Mouse (Mus musculus) midbrain, embryonic 16.5 days (tissue): ENCODE measurements at regions not wholly inside any gene's neighbourhood (a gene's known extent, or its start where the extent isn't known, plus 50 kb on each side); places are given as distances from the start of the nearest gene placed in this dataset.

Experiments used
- ATAC-seq: fragments of 200-750 bp; cut with Nextera tagmentation; 2 replicates; pipeline ENCODE4 v1.8.0; 2017; ENCODE audit warnings: moderate TSS enrichment
- H3K27ac ChIP-seq: fragments of 300-500 bp; sonication (generic); 2 replicates; pipeline ENCODE4 v1.5.1; 2014; ENCODE audit warnings: mild to moderate bottlenecking, low read length, mixed read lengths
- H3K27me3 ChIP-seq: fragments of 300-500 bp; sonication (generic); 2 replicates; pipeline ENCODE4 v1.6.1; 2014; ENCODE audit warnings: low read depth, low read length, mixed read lengths; ENCODE audit not compliant: control insufficient read depth, insufficient read depth
- H3K36me3 ChIP-seq: fragments of 300-500 bp; sonication (generic); 2 replicates; pipeline ENCODE4 v1.6.1; 2014; ENCODE audit warnings: mild to moderate bottlenecking, low read length, moderate library complexity, mixed read lengths; ENCODE audit not compliant: control insufficient read depth, insufficient read depth
- H3K4me1 ChIP-seq: fragments of 300-500 bp; sonication (generic); 2 replicates; pipeline ENCODE4 v1.6.1; 2014; ENCODE audit warnings: mild to moderate bottlenecking, low read length, mixed read lengths; ENCODE audit not compliant: control insufficient read depth, insufficient read depth
- H3K4me2 ChIP-seq: fragments of 300-500 bp; sonication (generic); 2 replicates; pipeline ENCODE4 v1.6.1; 2014; ENCODE audit warnings: mild to moderate bottlenecking, low read length, mixed read lengths
- H3K4me3 ChIP-seq: fragments of 300-500 bp; sonication (generic); 2 replicates; pipeline ENCODE4 v1.5.1; 2014; ENCODE audit warnings: low read depth, mild to moderate bottlenecking, low read length, moderate library complexity, mixed read lengths
- H3K9ac ChIP-seq: fragments of 300-500 bp; sonication (generic); 2 replicates; pipeline ENCODE4 v1.6.1; 2014; ENCODE audit warnings: low read depth, low read length, mixed read lengths
- H3K9me3 ChIP-seq: fragments of 300-500 bp; sonication (generic); replicated peaks from 2 replicates; pipeline ENCODE4 v1.6.1; 2014; ENCODE audit warnings: mild to moderate bottlenecking, low read length, mixed read lengths; ENCODE audit not compliant: control insufficient read depth, poor library complexity, severe bottlenecking
- WGBS: fragments of 180-500 bp; shearing (Covaris S2); extraction: QIAGEN DNeasy Blood & Tissue Kit; methylation state at CpG from one replicate; pipeline ENCODE4 v1.1.7; 2014; 5-methylcytosine and 5-hydroxymethylcytosine counted together

DNA sequence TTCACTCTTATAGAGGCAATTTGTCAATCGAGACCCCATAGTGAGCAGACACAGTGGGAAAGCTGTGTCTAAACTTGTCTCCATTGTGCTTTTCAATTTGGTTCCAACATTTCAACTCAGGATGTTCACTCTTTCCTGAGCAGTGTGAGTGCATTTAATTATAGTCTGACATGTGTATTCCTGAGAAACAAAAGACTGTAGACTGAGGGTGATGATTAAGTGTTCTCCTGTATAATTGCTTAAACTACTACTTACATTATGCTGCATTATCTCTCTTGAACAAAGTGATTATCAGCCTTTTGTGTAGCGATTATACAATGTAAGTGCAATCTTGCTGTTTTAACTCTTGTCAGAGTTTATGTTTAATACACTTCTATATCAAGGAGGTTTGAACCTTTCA, 87.9 kb downstream of the 1700008P02Rik start:
- Histone ChIP-seq H3K4me3 (no peak overlapping the region), H3K36me3 (no peaks in the 10 kb centered on the region), H3K9ac (no peak overlapping the region), H3K9me3 (no peaks in the 10 kb centered on the region), H3K27me3 (no peaks in the 10 kb centered on the region), H3K4me1 (no peaks in the 10 kb centered on the region), H3K27ac (no peak overlapping the region), H3K4me2 (no peak overlapping the region)
- WGBS: 67% methylated on average over 2 of the region's 2 CpGs
- no peak for ATAC-seq

DNA sequence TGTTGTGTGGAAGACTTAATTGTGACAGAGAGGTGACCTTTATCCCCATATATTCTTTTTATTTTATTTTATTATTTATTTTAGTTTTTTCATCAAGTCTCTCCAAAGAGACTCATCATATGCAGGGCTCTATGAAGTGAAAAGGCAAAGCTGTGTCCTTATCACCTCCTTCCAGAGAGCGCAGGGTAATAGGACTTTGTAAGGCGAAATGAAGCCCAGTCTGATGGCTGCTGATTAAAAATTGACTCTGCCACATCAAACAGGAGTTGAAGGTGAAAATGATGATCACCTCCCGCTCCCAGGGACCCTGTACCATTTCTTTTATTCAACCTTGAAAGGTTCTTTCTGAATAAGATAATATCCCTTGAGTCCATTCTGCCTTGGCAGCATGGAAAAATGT, 94.3 kb downstream of the 1700008P02Rik start:
- Histone ChIP-seq H3K4me1 (no peaks in the 10 kb centered on the region), H3K27me3 (no peaks in the 10 kb centered on the region), H3K9me3 (no peaks in the 10 kb centered on the region), H3K36me3 (no peaks in the 10 kb centered on the region), H3K9ac (no peak overlapping the region), H3K4me3 (no peak overlapping the region), H3K27ac (no peak overlapping the region), H3K4me2 (no peak overlapping the region)
- WGBS: 56% methylated on average over 3 of the region's 3 CpGs
- peak; percentile 39; the same call in 1 of the 2 replicates for ATAC-seq

DNA sequence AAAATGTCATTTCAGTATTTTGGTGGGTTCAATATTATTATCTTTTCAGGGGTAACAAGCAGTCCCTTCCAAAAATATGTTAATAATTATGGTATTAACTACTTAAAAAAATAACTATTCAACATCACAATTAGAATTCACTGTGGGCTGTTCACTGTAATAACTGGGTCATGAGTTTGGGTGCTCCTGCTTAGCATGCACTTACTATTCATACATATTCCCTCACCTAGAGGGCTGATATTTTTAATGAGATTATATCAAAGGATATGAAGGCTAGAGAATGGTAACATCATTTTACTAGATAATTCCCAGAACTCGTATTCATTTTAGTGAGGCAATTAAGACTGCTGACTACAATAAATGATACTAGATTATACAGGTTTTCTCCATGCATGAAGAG, 95.1 kb downstream of the 1700008P02Rik start:
- no peaks in the 10 kb centered on the region for H3K4me1 ChIP-seq
- no peaks in the 10 kb centered on the region for H3K9me3 ChIP-seq
- no peak overlapping the region for H3K27ac ChIP-seq
- no peak overlapping the region for H3K9ac ChIP-seq
- no peak overlapping the region for H3K4me2 ChIP-seq
- WGBS: 57% methylated on average over 1 of the region's 1 CpGs
- no peak overlapping the region for H3K4me3 ChIP-seq
- no peaks in the 10 kb centered on the region for H3K36me3 ChIP-seq
- ATAC-seq: peak; percentile 68; the same call in 1 of the 2 replicates
- no peaks in the 10 kb centered on the region for H3K27me3 ChIP-seq

DNA sequence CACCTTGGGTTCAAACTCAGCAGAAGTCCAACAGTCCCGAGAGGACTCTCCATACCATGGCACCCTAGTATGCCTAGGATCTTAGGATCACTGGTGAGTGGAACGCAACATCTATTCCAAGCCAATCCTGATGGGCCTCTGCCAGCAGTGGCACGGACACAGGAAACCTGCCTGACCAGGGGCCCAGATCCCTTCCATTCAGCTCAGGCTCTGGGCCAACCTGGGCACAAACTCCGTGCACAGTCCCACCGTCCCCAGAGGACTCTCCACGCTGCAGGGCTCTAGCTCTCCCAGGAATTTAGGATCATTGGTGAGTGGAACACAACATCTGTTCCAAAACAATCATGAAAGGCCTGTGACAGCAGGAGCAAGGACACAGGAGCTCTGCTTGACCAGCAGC, 108.9 kb downstream of the 1700008P02Rik start:
- no peak overlapping the region for H3K4me2 ChIP-seq
- no peaks in the 10 kb centered on the region for H3K4me1 ChIP-seq
- 94% methylated on average over 6 of the region's 6 CpGs for WGBS
- H3K27ac ChIP-seq: no peak overlapping the region
- H3K9me3 ChIP-seq: no peaks in the 10 kb centered on the region
- H3K4me3 ChIP-seq: no peak overlapping the region
- H3K36me3 ChIP-seq: no peaks in the 10 kb centered on the region
- H3K27me3 ChIP-seq: no peaks in the 10 kb centered on the region
- ATAC-seq: no peak
- no peak overlapping the region for H3K9ac ChIP-seq

DNA sequence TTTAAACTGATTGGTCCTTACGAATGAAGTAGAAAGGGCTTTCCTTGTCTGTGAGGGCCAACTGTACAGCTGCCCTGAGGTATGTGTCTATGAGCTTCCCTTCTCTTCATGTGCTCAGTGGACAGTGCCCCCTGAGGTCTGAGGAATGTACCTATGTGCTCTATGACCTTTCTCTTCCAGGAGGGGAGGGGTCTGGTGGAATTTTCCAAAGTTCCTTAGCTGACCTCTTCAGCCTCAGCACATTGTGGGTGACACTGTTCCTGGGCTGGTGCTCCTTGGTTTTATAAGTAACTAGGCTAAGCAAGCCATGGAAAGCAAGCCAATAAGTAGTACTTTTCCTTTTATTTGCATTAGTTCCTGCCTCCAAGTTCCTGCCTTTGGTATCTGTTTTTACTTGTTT, 116.1 kb downstream of the 1700008P02Rik start:
- Histone ChIP-seq H3K4me3 (no peak overlapping the region), H3K27me3 (no peaks in the 10 kb centered on the region), H3K4me1 (no peaks in the 10 kb centered on the region), H3K27ac (no peak overlapping the region), H3K36me3 (no peaks in the 10 kb centered on the region), H3K4me2 (no peak overlapping the region), H3K9me3 (no peaks in the 10 kb centered on the region), H3K9ac (no peak overlapping the region)
- ATAC-seq: no peak
- WGBS: 100% methylated on average over 1 of the region's 1 CpGs

DNA sequence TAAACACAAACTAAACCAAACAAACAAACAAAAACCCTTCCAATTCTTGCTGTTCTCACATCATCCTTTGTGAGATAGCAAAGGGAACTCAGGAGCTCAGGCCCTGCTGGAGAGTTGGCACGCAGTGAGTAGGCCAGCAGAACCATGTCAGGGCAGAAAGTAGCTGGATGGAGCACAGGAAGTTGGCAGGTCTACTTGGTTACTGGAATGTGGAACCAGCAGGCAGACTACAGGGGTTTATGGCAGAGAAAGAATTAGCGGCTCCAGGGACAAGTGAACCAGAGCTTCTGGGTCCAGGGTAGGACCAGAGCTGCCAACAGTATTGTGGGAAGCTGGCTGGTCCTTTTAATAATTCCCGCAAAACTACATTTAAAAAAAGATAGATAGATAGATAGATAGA, 136.2 kb downstream of the 1700008P02Rik start:
- Histone ChIP-seq H3K36me3 (no peaks in the 10 kb centered on the region), H3K4me1 (no peaks in the 10 kb centered on the region), H3K4me3 (no peak overlapping the region), H3K9me3 (0 out of 2 replicates have a peak, but pooled peaks cover 2% of the 10 kb centered on the region), H3K27me3 (no peaks in the 10 kb centered on the region), H3K9ac (no peak overlapping the region), H3K4me2 (no peak overlapping the region), H3K27ac (no peak overlapping the region)
- no peak for ATAC-seq
- 89% methylated on average over 3 of the region's 3 CpGs for WGBS

DNA sequence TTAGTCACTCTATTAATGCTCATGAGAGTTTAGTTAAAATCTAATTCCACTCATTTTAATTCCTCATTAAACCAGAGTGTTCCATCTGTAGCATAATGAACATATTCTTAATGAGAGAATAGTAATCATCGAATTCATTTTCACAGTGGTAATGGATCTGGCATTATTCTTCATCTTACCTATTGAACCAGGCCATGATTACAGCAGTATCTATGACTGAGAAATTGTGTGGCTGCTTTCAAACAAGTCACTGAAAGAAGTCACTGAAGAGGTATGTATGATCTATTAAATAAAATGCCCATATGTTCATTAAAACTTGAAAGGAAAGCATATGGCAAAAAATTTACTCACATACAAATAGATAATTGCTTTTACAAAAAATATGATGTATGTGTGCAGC, 138.6 kb downstream of the 1700008P02Rik start:
- H3K9ac ChIP-seq: no peak overlapping the region
- no peak overlapping the region for H3K27ac ChIP-seq
- no peaks in the 10 kb centered on the region for H3K9me3 ChIP-seq
- 82% methylated on average over 1 of the region's 1 CpGs for WGBS
- H3K27me3 ChIP-seq: no peaks in the 10 kb centered on the region
- H3K4me1 ChIP-seq: no peaks in the 10 kb centered on the region
- no peaks in the 10 kb centered on the region for H3K36me3 ChIP-seq
- no peak overlapping the region for H3K4me3 ChIP-seq
- ATAC-seq: no peak
- H3K4me2 ChIP-seq: no peak overlapping the region
